Mouse (Mus musculus): ENCODE measurements around the gene Cdk9.

- no peak for TF ChIP-seq CTCF (IDR thresholded peaks at IDR 0.05; ENCODE audit: low read depth, low read length)
- no peak for TF ChIP-seq POLR2A (IDR thresholded peaks at IDR 0.05; ENCODE audit: borderline replicate concordance, low read depth, low read length)
Measured at GRCm38 (mm10) chr2:32750887-32751664, 38.2 kb upstream of the Cdk9 start.
